Mouse (Mus musculus): Measurements from ENCODE around the gene Txndc2.
A peak's percentile ranks its signal among the peaks of the same experiment; 100 is the strongest.
"Not testable (repeated sequence)": the region's sequence is repeated elsewhere in the genome, so short reads cannot be mapped to it uniquely, and the experiment has no call there.

Txndc2 gene

GRCm38 (mm10) chr17:65656076-65656475 lies 14.1 kb upstream of the Txndc2 start:
- DNase-seq (ENCODE audit: extremely low spot score), result no peak

DNA sequence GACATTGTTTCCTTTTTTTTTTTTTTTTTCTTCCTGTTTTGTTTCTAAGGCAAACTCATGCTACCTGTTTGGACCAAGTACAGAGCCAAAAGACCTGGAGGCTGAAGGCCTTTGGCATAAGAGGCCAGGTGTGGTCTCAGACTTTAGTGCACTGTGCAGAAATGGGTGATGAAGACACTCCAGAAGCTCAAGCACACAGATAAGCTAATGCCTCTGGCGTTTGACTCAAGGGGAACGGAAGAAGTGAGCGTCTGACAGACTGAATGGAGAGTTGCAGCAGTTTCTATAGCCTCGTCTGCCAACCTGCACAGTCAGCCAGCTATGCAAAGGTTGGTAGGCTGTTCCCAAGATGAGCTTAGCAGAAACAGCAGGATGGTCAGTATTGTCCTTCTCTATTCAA lies 13.6 kb upstream of the Txndc2 start:
- no peak for DNase-seq (ENCODE audit: extremely low spot score)

DNA sequence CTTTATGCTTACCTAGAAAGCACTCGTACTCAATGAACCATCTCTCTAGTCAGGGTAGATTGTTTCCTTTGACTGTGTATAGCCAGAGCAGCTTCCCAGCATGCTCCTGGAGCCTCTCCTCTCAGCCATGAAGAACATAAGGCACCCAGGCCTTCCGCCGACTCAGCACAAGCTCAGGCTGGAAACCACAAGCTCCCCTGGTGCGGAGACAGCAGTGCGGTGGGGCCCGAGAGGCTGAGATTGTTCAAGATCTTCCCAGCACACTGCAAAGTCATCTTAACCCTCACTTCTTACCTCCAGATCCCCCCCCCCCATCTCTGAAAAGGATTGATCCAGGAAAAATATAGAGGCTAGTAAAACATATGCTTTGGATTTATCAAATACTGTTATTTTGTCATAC lies 8.6 kb upstream of the Txndc2 start:
- no peak for DNase-seq (ENCODE audit: extremely low spot score)

GRCm38 (mm10) chr17:65649175-65649493 lies 7.2 kb upstream of the Txndc2 start:
- no peak for DNase-seq (ENCODE audit: extremely low spot score)

DNA sequence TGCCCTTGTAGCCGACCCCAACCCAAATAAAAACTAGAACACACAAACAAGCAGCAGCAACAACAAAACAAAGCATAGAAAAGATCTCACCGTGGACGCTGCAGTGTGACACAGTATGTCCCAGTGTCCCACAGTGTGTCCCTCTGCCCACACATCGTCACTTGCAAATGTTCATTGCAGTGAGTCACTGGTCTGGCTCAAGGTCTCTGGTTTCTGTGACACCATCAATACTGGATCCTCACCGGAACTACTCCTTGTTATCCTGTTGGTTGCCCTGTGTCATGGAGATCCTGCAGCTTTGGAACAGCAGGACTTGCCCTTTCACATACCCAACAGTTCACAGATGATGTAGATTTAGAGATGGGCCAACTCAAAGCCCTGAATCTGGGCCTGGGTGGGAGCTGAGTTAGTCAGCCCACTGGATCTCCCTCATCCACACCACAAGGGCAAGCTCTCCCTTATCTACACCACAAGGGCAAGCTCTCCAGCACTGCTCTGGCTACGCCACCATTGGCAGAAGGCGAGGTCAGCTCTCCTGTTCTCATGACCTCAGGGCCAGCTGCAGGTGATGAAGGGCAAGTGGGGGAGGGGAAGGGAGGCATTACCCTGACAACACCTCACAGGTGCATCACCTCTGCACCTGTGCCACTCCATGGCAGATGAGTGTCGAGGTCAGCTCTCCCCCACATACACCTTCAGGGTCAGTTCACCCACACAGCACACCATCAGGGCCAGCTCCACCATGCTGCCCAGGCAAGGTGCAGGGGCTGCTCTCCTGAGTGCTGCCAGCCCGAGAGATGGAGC lies 6.6 kb upstream of the Txndc2 start:
- no peak for DNase-seq (ENCODE audit: extremely low spot score)

DNA sequence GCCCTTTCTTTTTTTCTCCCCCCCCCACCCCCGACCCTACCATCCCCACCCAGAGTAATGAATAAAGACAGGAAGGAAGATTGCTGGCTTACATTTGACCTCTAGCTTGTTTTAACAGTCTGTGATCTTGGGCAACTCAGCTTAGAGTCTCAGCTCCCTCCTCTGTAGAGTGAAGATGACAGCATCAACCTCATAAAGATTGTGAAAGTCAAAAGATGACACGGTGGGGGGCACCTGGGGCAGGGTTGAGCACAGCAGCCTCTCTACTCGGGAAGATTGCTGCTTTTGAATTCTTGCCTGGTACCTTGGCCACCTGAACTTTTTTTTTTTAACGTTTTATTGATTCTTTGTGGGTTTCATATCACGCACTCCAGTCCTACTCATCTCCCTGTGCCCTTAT lies 6.0 kb upstream of the Txndc2 start:
- DNase-seq (ENCODE audit: extremely low spot score), result no peak

DNA sequence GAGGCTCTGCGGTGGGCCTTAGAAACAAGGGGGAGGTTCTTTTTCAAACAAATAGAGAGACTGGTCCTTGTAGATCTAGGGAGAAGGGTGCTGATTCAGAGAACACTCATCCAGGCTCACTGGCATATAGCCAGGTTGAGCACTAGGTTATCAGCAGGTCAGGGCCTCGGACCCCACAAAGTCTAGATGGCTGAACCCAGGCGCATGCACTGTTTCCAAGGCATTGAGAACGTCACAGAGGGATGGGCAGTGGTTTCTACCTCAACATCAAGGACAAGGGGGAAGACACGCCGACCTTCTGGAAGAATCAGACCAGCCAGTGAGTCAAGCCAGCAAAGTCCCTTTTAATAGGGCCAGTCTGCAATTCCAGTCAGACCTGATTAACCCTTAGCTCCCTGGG lies 5.3 kb upstream of the Txndc2 start:
- no peak for DNase-seq (ENCODE audit: extremely low spot score)

GRCm38 (mm10) chr17:65643579-65643978 lies 1.6 kb upstream of the Txndc2 start:
- DNase-seq (ENCODE audit: extremely low spot score), result no peak

DNA sequence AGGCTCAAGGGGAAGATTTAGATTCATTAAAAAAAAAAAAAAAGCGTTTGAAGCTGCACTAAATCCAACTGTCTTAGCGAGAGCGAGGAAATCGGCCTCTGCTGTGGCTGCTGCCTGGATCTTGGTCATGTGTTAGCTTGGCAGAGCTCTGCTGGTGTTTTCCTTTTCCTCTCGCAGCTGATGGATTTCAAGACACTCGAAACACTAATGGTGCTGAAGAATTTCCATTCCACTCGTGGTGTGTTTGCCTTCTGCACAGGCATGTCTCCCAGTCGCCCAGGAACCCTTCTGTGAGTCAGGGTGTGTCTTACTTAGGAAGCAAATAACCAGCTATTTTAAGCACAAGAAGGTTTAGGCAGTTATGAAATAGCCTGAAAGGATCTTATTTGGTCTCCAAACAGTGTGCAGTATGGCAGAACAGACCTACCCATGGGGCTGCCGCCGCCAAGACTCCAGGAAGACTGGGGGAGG lies 1.1 kb upstream of the Txndc2 start:
- peak; percentile 8 for DNase-seq (ENCODE audit: extremely low spot score)

GRCm38 (mm10) chr17:65642578-65642991 lies 617 bp upstream of the Txndc2 start:
- peak; percentile 4 for DNase-seq (ENCODE audit: extremely low spot score)

DNA sequence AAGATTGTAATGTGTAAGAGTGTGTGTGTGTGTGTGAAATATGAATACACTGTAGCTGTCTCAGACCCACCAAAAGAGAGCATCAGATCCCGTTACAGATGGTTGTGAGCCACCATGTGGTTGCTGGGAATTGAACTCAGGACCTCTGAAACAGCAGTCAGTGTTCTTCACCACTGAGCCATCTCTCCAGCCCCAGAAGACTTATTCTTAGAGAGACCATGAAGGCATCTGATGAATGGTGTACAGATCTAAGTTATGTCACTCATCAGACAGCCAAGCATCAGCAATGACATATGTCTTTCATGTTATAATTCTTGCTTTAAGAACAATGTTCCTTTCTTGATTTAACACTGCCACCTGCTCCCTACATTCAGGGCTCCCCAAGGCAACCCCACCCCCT lies 2.8 kb downstream of the Txndc2 start:
- DNase-seq (ENCODE audit: extremely low spot score), result no peak

- no peak for DNase-seq (ENCODE audit: extremely low spot score)
Observed at GRCm38 (mm10) chr17:65635715-65636360, 6.1 kb downstream of the Txndc2 start.

DNA sequence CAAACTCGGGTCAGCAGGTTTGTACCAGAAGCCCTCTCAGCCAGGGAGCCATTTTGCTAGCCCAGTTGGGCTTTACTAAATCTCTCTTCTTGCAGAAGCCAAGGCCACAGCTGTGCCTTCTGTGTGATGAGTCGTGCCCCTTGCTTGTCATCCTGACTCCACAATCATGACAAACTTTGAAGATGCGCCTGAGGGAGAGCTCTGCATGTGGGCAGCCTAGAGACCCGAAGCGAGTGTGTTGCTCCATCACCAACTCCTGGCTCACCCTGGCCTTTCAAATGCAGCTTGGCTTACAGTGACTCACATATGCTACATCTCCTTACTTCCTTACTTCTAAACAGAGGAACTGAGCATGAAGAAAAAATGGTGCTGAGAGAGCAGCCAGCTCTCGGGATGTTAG lies 12.0 kb downstream of the Txndc2 start:
- DNase-seq (ENCODE audit: extremely low spot score), result no peak

- DNase-seq (ENCODE audit: extremely low spot score), result not testable (repeated sequence)
Observed at GRCm38 (mm10) chr17:65628823-65629532, 13.0 kb downstream of the Txndc2 start.

- DNase-seq (ENCODE audit: extremely low spot score), result no peak
Observed at GRCm38 (mm10) chr17:65626301-65626700, 15.7 kb downstream of the Txndc2 start.

DNA sequence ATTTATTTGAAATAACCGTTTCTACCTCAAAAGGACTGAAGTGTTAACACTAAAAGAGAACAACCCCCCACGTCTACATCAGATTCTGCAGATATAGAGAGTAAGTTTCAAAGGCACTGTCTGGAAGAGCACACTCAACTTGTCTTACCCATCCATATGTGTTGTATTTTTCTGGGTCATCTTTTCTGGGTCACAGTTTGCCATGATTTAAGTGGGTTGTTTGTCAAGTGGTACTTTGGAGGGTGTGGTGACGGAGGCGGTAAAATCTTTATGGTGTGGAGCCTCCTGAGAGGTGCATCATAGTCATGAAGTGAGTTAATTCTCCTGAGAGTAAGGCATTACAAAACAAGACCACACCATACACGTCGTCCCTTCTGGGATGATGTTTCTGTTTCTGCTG lies 16.4 kb downstream of the Txndc2 start:
- no peak for DNase-seq (ENCODE audit: extremely low spot score)

DNA sequence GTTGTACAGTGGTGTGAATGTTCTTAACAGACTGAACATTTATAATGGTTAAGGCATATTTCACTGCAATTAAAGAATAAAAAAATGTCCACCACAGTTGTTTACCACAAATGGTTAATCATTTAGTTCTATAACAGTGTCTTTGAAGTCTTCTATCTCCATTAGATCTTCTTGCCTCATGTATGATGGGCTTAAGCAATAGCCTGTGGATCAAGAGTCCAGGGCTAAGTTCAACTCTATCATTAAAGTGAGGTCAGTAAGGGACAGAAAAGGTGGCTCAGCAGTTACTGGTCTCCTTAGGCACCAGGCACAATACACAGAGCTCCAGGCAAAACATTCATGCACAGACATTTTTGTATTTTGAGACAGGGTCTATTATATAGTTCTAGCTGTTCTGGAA lies 18.8 kb downstream of the Txndc2 start:
- no peak for DNase-seq (ENCODE audit: extremely low spot score)

DNA sequence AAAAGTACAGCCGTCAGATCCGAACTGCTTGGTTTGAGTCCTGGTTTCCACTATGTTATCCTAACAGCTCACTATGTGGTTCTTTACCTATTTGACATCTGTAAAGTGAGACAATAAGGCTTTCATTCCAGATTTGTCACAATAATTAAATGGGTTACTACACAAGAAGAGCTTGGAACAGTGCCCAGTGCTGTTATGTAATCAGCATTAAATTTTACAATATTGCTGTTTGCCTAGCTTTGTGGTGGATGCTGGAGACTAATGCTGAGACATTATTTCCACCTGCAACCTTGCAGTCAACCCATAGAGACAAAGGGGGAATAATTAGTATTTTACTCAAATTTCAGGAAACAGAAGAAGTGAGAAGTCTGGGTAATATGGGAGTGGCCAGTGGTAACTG lies 23.5 kb downstream of the Txndc2 start:
- DNase-seq (ENCODE audit: extremely low spot score), result no peak

DNA sequence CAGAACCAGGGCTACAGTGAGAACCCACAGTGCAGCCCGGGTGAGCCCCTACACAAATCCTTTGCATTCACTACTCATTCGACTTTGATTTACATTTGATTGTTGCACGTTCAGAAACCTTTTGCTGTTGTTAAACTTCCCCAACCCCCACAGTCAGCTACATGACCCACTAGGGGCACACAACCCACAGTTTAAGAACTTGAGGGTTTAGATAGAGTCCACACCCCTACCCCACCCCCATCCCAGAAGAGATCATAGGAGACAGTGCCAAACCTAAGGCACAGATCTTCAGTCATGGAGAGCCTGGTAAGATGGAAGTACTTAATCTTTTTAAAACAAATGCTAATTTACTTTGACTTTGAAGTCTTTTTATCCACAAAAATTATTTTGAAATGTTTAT lies 26.3 kb downstream of the Txndc2 start:
- no peak for DNase-seq (ENCODE audit: extremely low spot score)

- no peak for DNase-seq (ENCODE audit: extremely low spot score)
Observed at GRCm38 (mm10) chr17:65614431-65614830, 27.5 kb downstream of the Txndc2 start.

DNA sequence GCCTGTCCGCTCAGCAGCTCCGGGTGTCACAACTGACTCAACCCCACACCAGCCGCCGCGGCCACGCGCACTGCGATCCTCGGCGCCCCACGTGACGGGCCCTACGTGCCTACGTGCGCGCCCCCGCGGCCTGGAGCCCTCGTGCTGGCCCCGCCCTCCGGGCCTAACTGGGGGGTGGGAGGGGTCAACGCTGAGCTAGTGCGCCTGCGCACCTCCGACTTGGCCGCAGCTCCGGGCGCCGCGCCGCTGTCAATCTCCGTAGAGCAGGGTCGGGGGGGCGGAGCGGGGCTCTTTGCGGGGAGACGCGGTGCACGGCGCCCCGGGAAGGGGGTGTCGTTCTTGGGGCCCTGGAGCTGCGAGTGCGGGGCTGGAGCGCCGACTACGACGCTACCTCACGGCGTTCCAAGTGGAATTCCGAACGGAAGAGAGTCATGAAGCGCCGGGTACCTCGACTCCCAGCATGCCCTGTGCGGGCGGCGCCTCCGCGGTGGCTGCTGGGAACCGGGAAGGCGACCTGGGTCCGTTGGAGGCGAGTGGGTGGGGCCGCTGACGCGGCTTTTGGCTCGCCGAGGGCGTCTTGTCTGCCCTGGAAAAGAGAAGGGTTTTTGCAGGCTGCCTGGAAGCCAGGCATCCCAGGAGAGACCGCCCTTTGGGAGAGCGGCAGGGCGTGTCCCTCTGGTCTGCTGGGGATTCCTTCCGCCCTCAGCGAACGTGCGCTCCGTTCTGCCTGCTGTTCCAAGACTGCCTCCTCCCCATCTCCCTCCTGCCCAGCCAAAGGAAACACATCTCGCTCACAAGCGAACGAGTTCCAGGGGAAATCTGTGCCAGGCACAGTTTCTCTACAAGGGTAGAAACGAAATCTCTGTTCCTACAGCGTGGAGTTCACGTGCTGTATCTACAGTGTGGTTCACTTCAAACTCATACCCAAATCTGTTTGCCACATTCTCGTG lies 28.2 kb downstream of the Txndc2 start, which contains the start of gene Vapa:
TSS of gene Vapa (minus strand) at position 93 of the 950 bp plus-strand sequence.
- peak; percentile 98 for DNase-seq (ENCODE audit: extremely low spot score)

GRCm38 (mm10) chr17:65613142-65613462 lies 28.9 kb downstream of the Txndc2 start:
- DNase-seq (ENCODE audit: extremely low spot score), result no peak

Data from embryo, embryonic 9.5 days (tissue).